Mouse (Mus musculus) heart, adult 2 months (tissue): ENCODE measurements around the gene Ncan. TPM values are rescaled to one million over a fixed set of nuclear protein-coding genes. Genes with fewer than 3 reads are reported as not detected.
"Not testable (repeated sequence)": the region's sequence is repeated elsewhere in the genome, so short reads cannot be mapped to it uniquely, and the experiment has no call there.

Experiments used
- DNase-seq, 2 experiments: peaks; one replicate each; pipeline ENCODE4 v3.0.0; 2021
- H3K27ac ChIP-seq: fragments of 200-600 bp; 2 replicates; pipeline ENCODE4 v1.8.1; 2022
- H3K27me3 ChIP-seq: fragments of 200-500 bp; 2 replicates; pipeline ENCODE4 v1.6.1; 2012; ENCODE audit warnings: mild to moderate bottlenecking, low read length, inconsistent platforms, mixed read lengths; ENCODE audit not compliant: control insufficient read depth, insufficient read depth
- H3K36me3 ChIP-seq: fragments of 200-500 bp; 2 replicates; pipeline ENCODE4 v1.6.1; 2012; ENCODE audit warnings: low read length, inconsistent platforms; ENCODE audit not compliant: control insufficient read depth, insufficient read depth
- H3K4me1 ChIP-seq: fragments of 200-500 bp; 2 replicates; pipeline ENCODE4 v1.6.1; 2011; ENCODE audit warnings: low read length; ENCODE audit not compliant: control insufficient read depth, insufficient read depth
- H3K4me3 ChIP-seq: fragments of 200-600 bp; 2 replicates; pipeline ENCODE4 v1.8.1; 2022
- H3K79me2 ChIP-seq: fragments of 200-500 bp; replicated peaks from 2 replicates; pipeline ENCODE4 v1.6.1; 2012; ENCODE audit warnings: mild to moderate bottlenecking, inconsistent platforms, low read length, moderate library complexity, mixed read lengths; ENCODE audit not compliant: control insufficient read depth, insufficient read depth
- H3K9ac ChIP-seq: fragments of 200-500 bp; 2 replicates; pipeline ENCODE4 v1.6.1; 2012; ENCODE audit warnings: low read depth, mild to moderate bottlenecking, control low read depth, inconsistent platforms, low read length, mixed read lengths
- CTCF ChIP-seq: fragments of 200-600 bp; IDR thresholded peaks from 2 replicates; pipeline ENCODE4 v1.8.1; 2022; ENCODE audit warnings: antibody characterized with exemption, mild to moderate bottlenecking, moderate library complexity
- EP300 ChIP-seq: fragments of 200-500 bp; IDR thresholded peaks from 2 replicates; pipeline ENCODE4 v1.6.1; 2011; ENCODE audit warnings: low read depth, low read length, control low read depth; ENCODE audit not compliant: insufficient read depth
- POLR2A ChIP-seq: fragments of 200-500 bp; IDR thresholded peaks from 2 replicates; pipeline ENCODE4 v1.6.1; 2011; ENCODE audit warnings: mild to moderate bottlenecking, low read depth, low read length, control low read depth; ENCODE audit not compliant: insufficient read depth
- WGBS: fragments of 180-500 bp; shearing (Covaris S2); methylation state at CpG from one replicate; pipeline ENCODE4 v1.1.7; 2018; 5-methylcytosine and 5-hydroxymethylcytosine counted together
- intact Hi-C: fragments of 180-260 bp; cut with DNase I; formaldehyde crosslinking; loops from one replicate; pipeline ENCODE4 v1.15.1; 2025
- microRNA-seq, 2 experiments: library from miRNA; unstranded; fragments of <30 nt; microRNA quantifications; one replicate each; pipeline ENCODE4 v1.2.0; 2021
- polyA plus RNA-seq: library from polyadenylated mRNA; depleted of rRNA; stranded (reverse); fragments of >200 nt; gene quantifications from 2 replicates; pipeline ENCODE4 v1.2.3, GENCODE M21; 2012; rRNA removed
- total RNA-seq, 2 experiments: library from RNA; stranded (reverse); gene quantifications; 2 replicates each; pipeline ENCODE4 v1.2.3; 2021

Ncan gene
- total and polyA plus RNA-seq, 3 experiments: 0.02 to 0.08 TPM; not detected in 1

DNA sequence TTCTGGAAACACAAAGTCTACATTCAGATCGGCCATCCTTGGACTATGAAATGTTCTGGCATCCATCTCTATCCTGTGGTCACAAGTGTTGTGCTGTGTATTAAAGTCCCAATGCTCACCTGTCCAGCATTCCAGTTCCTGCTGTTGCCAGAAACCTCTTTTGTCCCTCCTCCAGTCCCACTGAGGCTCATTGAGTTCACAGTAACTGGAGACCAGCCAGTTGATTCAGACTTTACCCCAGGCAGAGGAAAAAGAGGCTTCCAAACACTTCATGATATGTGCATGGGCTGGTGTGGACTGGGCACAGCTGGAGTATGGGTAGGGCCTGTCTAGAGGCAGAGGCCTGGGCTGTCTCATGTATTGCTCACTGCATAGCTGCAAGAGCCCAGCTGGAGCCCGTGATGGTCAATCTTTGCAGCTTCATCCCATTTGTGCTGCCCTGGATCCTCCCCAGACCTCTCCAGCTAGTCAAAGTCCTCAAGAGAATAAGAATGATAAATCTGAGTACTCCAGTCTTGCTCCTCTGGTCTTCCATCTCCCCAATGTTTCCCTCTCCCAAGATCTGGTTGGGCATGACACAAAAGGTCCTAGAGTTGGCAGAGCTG lies 48.7 kb downstream of the Ncan start:
- H3K4me3 ChIP-seq: no peak overlapping the region
- no peak for DNase-seq
- H3K79me2 ChIP-seq: no peaks in the 10 kb centered on the region
- no peaks in the 10 kb centered on the region for H3K36me3 ChIP-seq
- WGBS: 71% methylated on average over 2 of the region's 2 CpGs
- intact Hi-C loops: no loop called here
- H3K9ac ChIP-seq: no peak overlapping the region
- no peak overlapping the region; the same call in 1 of the 2 replicates for H3K27ac ChIP-seq
- H3K4me1 ChIP-seq: peaks cover 2% of the 10 kb centered on the region; the same call in 1 of the 2 replicates
- no peaks in the 10 kb centered on the region for H3K27me3 ChIP-seq
- TF ChIP-seq EP300 (no peak), CTCF (no peak), POLR2A (no peak)

DNA sequence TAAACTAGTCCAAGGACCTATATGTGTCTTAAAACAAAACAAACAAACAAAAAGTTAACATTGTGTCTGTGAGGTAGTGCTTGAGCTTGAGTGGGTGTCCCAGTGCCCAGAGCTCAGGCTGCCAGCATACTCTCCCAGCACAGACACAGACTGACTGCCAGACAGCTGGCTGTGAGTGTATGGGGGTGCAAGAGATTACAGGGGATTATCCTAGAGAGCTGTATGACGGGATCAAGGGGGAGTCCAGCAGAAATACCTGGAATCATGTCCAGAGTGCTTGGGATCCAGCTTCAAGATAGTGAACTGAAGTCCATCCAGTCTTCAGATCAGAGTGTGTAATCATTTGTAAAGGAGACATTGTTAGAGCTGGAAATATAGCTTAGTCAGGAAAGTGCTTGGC lies 63.0 kb downstream of the Ncan start:
- Histone ChIP-seq H3K4me1 (no peaks in the 10 kb centered on the region), H3K79me2 (no peaks in the 10 kb centered on the region), H3K27ac (no peak overlapping the region), H3K4me3 (no peak overlapping the region), H3K9ac (no peak overlapping the region), H3K36me3 (no peaks in the 10 kb centered on the region), H3K27me3 (no peaks in the 10 kb centered on the region)
- intact Hi-C loops: no loop called here
- DNase-seq: no peak
- 81% methylated on average over 1 of the region's 1 CpGs for WGBS
- TF ChIP-seq POLR2A: no peak
- no peak for TF ChIP-seq CTCF
- no peak for TF ChIP-seq EP300

DNA sequence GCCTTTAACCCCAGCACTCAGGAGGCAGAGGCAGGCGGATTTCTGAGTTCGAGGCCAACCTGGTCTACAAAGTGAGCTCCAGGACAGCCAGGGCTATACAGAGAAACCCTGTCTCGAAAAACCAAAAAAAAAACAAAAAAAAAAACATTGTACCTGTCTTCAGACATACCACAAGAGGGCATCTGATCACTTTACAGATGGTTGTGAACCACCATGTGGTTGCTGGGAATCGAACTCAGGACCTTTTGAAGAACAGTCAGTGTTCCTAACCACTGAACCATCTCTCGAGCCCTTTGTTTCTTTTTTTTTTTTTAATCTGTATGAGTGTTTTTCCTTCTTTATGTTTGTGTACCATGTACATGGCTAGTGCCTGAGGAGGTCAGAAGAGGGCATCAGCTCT lies 70.2 kb downstream of the Ncan start:
- TF ChIP-seq CTCF: 0 out of 2 replicates have a peak, but pooled peaks have one; percentile 8
- DNase-seq, intact Hi-C loops, H3K36me3 ChIP-seq, H3K27ac ChIP-seq, H3K4me1 ChIP-seq, H3K79me2 ChIP-seq, H3K9ac ChIP-seq, H3K4me3 ChIP-seq, H3K27me3 ChIP-seq: not testable (repeated sequence)
- 93% methylated on average over 5 of the region's 5 CpGs for WGBS

DNA sequence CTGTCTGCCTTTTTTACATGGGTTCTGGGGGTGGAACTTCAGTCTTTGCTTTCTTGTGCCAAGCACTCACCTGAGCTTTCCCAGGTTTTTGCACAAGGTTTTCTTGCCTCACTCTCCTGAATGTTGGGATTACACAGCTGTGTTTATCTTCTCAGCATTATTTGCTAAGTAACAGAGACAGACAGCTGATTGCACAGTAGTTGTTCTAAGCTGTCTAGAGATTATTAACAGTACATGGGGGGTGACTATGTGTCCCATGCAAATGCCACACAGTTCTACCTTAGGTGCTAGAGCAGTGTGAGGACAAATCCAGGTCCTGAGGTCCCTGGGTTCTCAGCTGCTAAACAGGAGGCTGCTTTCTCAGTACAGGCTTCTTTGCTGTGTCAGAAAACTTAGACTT lies 71.0 kb downstream of the Ncan start:
- Histone ChIP-seq H3K4me1 (no peaks in the 10 kb centered on the region), H3K9ac (no peak overlapping the region), H3K4me3 (no peak overlapping the region), H3K36me3 (no peaks in the 10 kb centered on the region), H3K79me2 (0 out of 2 replicates have a peak, but pooled peaks cover 2% of the 10 kb centered on the region), H3K27ac (no peak overlapping the region), H3K27me3 (no peaks in the 10 kb centered on the region)
- intact Hi-C loops: no loop called here
- no peak for DNase-seq
- no peak for TF ChIP-seq POLR2A

DNA sequence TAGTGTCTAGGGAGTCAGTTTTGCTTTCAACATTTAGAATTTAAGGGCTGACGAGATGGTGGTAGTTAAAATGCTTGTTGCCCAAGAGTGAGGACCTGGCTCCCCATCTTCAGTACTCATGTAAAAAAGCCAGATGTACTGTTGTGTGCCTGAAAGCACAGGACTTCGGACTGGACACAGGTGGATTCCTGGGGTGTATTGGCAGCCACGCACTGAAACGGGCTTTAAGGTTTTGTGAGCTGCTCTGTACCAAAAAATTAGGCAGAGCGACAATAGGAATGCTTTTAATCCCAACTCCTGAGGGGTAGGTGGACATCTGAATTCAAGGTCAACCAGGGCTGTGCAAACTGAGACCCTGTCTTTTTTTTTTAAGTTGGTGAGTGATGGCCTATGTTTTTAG lies 76.7 kb downstream of the Ncan start:
- no peak for DNase-seq
- TF ChIP-seq EP300 (no peak), POLR2A (no peak), CTCF (no peak)
- intact Hi-C loops: loop anchor here (2.0 to 5.0 kb wide), 2 partner anchors 37 to 95 kb away; partner anchors contain the start of genes Borcs8, Mef2b and Rfxank
- Histone ChIP-seq H3K79me2 (peaks cover 15% of the 10 kb centered on the region), H3K4me1 (peaks cover 11% of the 10 kb centered on the region), H3K27ac (no peak overlapping the region), H3K27me3 (no peaks in the 10 kb centered on the region), H3K36me3 (peaks cover 6% of the 10 kb centered on the region), H3K4me3 (no peak overlapping the region), H3K9ac (no peak overlapping the region)
- WGBS: 90% methylated on average over 5 of the region's 5 CpGs

Small RNA genes lying within 50 kb of the gene (microRNA-seq; reads per million reads assigned to microRNA genes)
- 0 reads per million in 2 experiments for gene Mir7066

Other genes starting within 250 kb of the Ncan start
- gene Cilp2, start 233.2 kb downstream of the Ncan start, total RNA-seq: 1 to 10 TPM; 1.5 to 1.9 TPM
- 11.2 and 16.8 TPM in 2 replicates for gene Cilp2, start 233.2 kb downstream of the Ncan start, polyA plus RNA-seq
- gene Tssk6, start 218.7 kb downstream of the Ncan start, total RNA-seq: under 1 TPM; 0.16 to 0.23 TPM
- 0.23 and 0.49 TPM in 2 replicates for gene Tssk6, start 218.7 kb downstream of the Ncan start, polyA plus RNA-seq
- gene Ndufa13, start 218.3 kb downstream of the Ncan start, total RNA-seq: 100 to 1,000 TPM; 417 to 492 TPM
- gene Ndufa13, start 218.3 kb downstream of the Ncan start, polyA plus RNA-seq: 443 and 488 TPM in 2 replicates
- gene Yjefn3, start 218.2 kb downstream of the Ncan start, total RNA-seq: 10 to 100 TPM; 13.3 to 16.8 TPM
- gene Yjefn3, start 218.2 kb downstream of the Ncan start, polyA plus RNA-seq: 11.5 and 14.2 TPM in 2 replicates
- 10 to 100 TPM; 36.4 TPM for gene Gatad2a, start 124.5 kb downstream of the Ncan start, total RNA-seq
- 23.7 and 24.7 TPM in 2 replicates for gene Gatad2a, start 124.5 kb downstream of the Ncan start, polyA plus RNA-seq
- 10 to 100 TPM; 30.1 to 32.6 TPM for gene Mau2, start 78.1 kb downstream of the Ncan start, total RNA-seq
- 33.2 and 46.9 TPM in 2 replicates for gene Mau2, start 78.1 kb downstream of the Ncan start, polyA plus RNA-seq
- gene Sugp1, start 78.1 kb downstream of the Ncan start, total RNA-seq: 10 to 100 TPM; 15.8 to 19.6 TPM
- gene Sugp1, start 78.1 kb downstream of the Ncan start, polyA plus RNA-seq: 6.7 and 10.6 TPM in 2 replicates
- gene Tm6sf2, start 47.9 kb downstream of the Ncan start, total RNA-seq: under 1 TPM; 0.64 to 0.94 TPM
- 2.7 and 3.1 TPM in 2 replicates for gene Tm6sf2, start 47.9 kb downstream of the Ncan start, polyA plus RNA-seq
- gene Hapln4, start 37.4 kb downstream of the Ncan start, total RNA-seq: under 1 TPM in 1 of 2 experiments, not detected in 1; 0.10 TPM
- 0.15 and 0.16 TPM in 2 replicates for gene Hapln4, start 37.4 kb downstream of the Ncan start, polyA plus RNA-seq
- 1 to 10 TPM; 5.5 to 7.6 TPM for gene Nr2c2ap, start 10.5 kb upstream of the Ncan start, total RNA-seq
- gene Nr2c2ap, start 10.5 kb upstream of the Ncan start, polyA plus RNA-seq: 7.0 and 10.7 TPM in 2 replicates
- 10 to 100 TPM; 18.1 to 18.6 TPM for gene Rfxank, start 18.3 kb upstream of the Ncan start, total RNA-seq
- 30.9 and 41.5 TPM in 2 replicates for gene Rfxank, start 18.3 kb upstream of the Ncan start, polyA plus RNA-seq
- 10 to 100 TPM; 22.6 to 23.7 TPM for gene Borcs8, start 18.6 kb upstream of the Ncan start, total RNA-seq
- 45.3 and 46.6 TPM in 2 replicates for gene Borcs8, start 18.6 kb upstream of the Ncan start, polyA plus RNA-seq
- gene Mef2b, start 18.8 kb upstream of the Ncan start, total RNA-seq: under 1 TPM; 0.25 to 0.44 TPM
- 0.27 and 0.38 TPM in 2 replicates for gene Mef2b, start 18.8 kb upstream of the Ncan start, polyA plus RNA-seq
- gene Tmem161a, start 51.5 kb upstream of the Ncan start, total RNA-seq: 100 to 1,000 TPM in 1 of 2 experiments, 10 to 100 TPM in 1; 93.6 to 108 TPM
- gene Tmem161a, start 51.5 kb upstream of the Ncan start, polyA plus RNA-seq: 134 and 145 TPM in 2 replicates
- 10 to 100 TPM; 49.6 to 51.6 TPM for gene Slc25a42, start 91.4 kb upstream of the Ncan start, total RNA-seq
- 111 and 128 TPM in 2 replicates for gene Slc25a42, start 91.4 kb upstream of the Ncan start, polyA plus RNA-seq
- gene Sugp2, start 113.4 kb upstream of the Ncan start, total RNA-seq: 10 to 100 TPM; 34.3 to 38.0 TPM
- gene Sugp2, start 113.4 kb upstream of the Ncan start, polyA plus RNA-seq: 27.8 and 31.4 TPM in 2 replicates
- gene Armc6, start 113.6 kb upstream of the Ncan start, total RNA-seq: 1 to 10 TPM; 7.0 to 8.4 TPM
- 9.4 and 16.0 TPM in 2 replicates for gene Armc6, start 113.6 kb upstream of the Ncan start, polyA plus RNA-seq
- gene Homer3, start 162.0 kb upstream of the Ncan start, total RNA-seq: 1 to 10 TPM; 7.2 to 8.3 TPM
- gene Homer3, start 162.0 kb upstream of the Ncan start, polyA plus RNA-seq: 13.6 and 14.9 TPM in 2 replicates
- 10 to 100 TPM; 21.6 to 26.4 TPM for gene Ddx49, start 181.6 kb upstream of the Ncan start, total RNA-seq
- 24.3 and 27.1 TPM in 2 replicates for gene Ddx49, start 181.6 kb upstream of the Ncan start, polyA plus RNA-seq
- gene Cope, start 181.6 kb upstream of the Ncan start, total RNA-seq: 100 to 1,000 TPM; 147 to 155 TPM
- gene Cope, start 181.6 kb upstream of the Ncan start, polyA plus RNA-seq: 193 and 209 TPM in 2 replicates
- gene Cers1, start 194.9 kb upstream of the Ncan start, total RNA-seq: under 1 TPM; 0.34 to 0.64 TPM
- 0.97 and 1.2 TPM in 2 replicates for gene Cers1, start 194.9 kb upstream of the Ncan start, polyA plus RNA-seq
- not detected for gene Gdf1, start 208.9 kb upstream of the Ncan start, total RNA-seq
- 0.14 TPM in 1 of 2 replicates, not detected in the other for gene Gdf1, start 208.9 kb upstream of the Ncan start, polyA plus RNA-seq
- 10 to 100 TPM; 42.6 to 43.9 TPM for gene Upf1, start 232.4 kb upstream of the Ncan start, total RNA-seq
- 17.4 and 23.4 TPM in 2 replicates for gene Upf1, start 232.4 kb upstream of the Ncan start, polyA plus RNA-seq